Mouse (Mus musculus): ENCODE data around the gene S100a11.
"Not testable (repeated sequence)": the region's sequence is repeated elsewhere in the genome, so short reads cannot be mapped to it uniquely, and the experiment has no call there.

GRCm38 (mm10) chr3:93494774-93495173 is 25.5 kb upstream of the S100a11 start:
- not testable (repeated sequence) for TF ChIP-seq TAL1, GATA1 (IDR thresholded peaks at IDR 0.05; ENCODE audit: low read length)

Data from erythroblast, embryonic 14.5 days (primary cell).